Mouse (Mus musculus) macrophage (primary cell): ENCODE results near the gene Krt6b. TPM values are rescaled to one million over a fixed set of nuclear protein-coding genes. Genes with fewer than 3 reads are reported as not detected.
"Not testable (repeated sequence)": the region's sequence is repeated elsewhere in the genome, so short reads cannot be mapped to it uniquely, and the experiment has no call there.

Experiments used
- H3K27ac ChIP-seq: fragments of 350-480 bp; formaldehyde crosslinking; 2 replicates; pipeline ENCODE4 v1.9.0; 2021
- H3K36me3 ChIP-seq: fragments of 350-480 bp; formaldehyde crosslinking; 2 replicates; pipeline ENCODE4 v1.9.0; 2021; ENCODE audit errors: inconsistent target
- H3K4me3 ChIP-seq: fragments of 350-480 bp; formaldehyde crosslinking; 2 replicates; pipeline ENCODE4 v1.9.0; 2021; ENCODE audit errors: inconsistent target
- H3K79me2 ChIP-seq: fragments of 350-480 bp; formaldehyde crosslinking; 2 replicates; pipeline ENCODE4 v1.9.0; 2021; ENCODE audit errors: inconsistent target
- WGBS: methylation state at CpG from one replicate; pipeline ENCODE4 v1.1.7; 2026; ENCODE audit warnings: inconsistent platforms; ENCODE audit not compliant: missing documents; 5-methylcytosine and 5-hydroxymethylcytosine counted together
- polyA plus RNA-seq: library from polyadenylated mRNA; stranded (reverse); fragments of 250-400 nt; gene quantifications from 3 replicates; pipeline ENCODE4 v1.2.4, GENCODE M21; 2018; ENCODE audit warnings: inconsistent platforms
- total RNA-seq, 78 experiments: library from RNA; depleted of rRNA; stranded (reverse); fragments of 250-400 nt; gene quantifications; 1 replicate in 9 of 78; 2 replicates in 24 of 78; 3 replicates in 43 of 78; 4 replicates in 2 of 78; pipeline ENCODE4 v1.2.4; 2018; ENCODE audit warnings: inconsistent platforms in 56 of 78

Gene Krt6b
- not detected for total RNA-seq (2018; cell fraction: chromatin; rRNA removed)
- total RNA-seq (2018; cell fraction: cytosol; rRNA removed), result not detected
- total RNA-seq (2018; cell fraction: nucleus; rRNA removed), result not detected
- polyA plus RNA-seq, result not detected in 3 replicates

GRCm38 (mm10) chr15:101680187-101680586, at the start of gene Krt6b:
Gene Krt6b, minus strand, starts transcription at chr15:101680287.
- H3K4me3 ChIP-seq, result no peak within 1 kb of the TSS
- no peaks in the 10 kb centered on the region for H3K36me3 ChIP-seq
- 80% methylated on average over 2 of the region's 2 CpGs for WGBS
- no peaks in the 10 kb centered on the region for H3K79me2 ChIP-seq
- H3K27ac ChIP-seq, result no peak within 1 kb of the TSS

GRCm38 (mm10) chr15:101724686-101725085, 44.6 kb upstream of the Krt6b start:
- H3K79me2 ChIP-seq, result no peaks in the 10 kb centered on the region
- H3K4me3 ChIP-seq, result no peak overlapping the region
- H3K36me3 ChIP-seq, result no peaks in the 10 kb centered on the region
- H3K27ac ChIP-seq, result no peak overlapping the region
- 40% methylated on average over 5 of the region's 5 CpGs for WGBS

- H3K27ac ChIP-seq, result no peak overlapping the region
- H3K79me2 ChIP-seq, result no peaks in the 10 kb centered on the region
- no peaks in the 10 kb centered on the region for H3K36me3 ChIP-seq
- 86% methylated on average over 3 of the region's 3 CpGs for WGBS
- no peak overlapping the region for H3K4me3 ChIP-seq
These were observed 35.7 kb upstream of the Krt6b start for GRCm38 (mm10) chr15:101715831-101716230.

- H3K36me3 ChIP-seq, result no peaks in the 10 kb centered on the region
- WGBS, result 79% methylated on average over 5 of the region's 5 CpGs
- no peak overlapping the region for H3K4me3 ChIP-seq
These were observed 34.3 kb upstream of the Krt6b start for GRCm38 (mm10) chr15:101714356-101714755.

GRCm38 (mm10) chr15:101713731-101714130, 33.6 kb upstream of the Krt6b start:
- Histone ChIP-seq H3K79me2 (no peaks in the 10 kb centered on the region), H3K4me3 (no peak overlapping the region), H3K36me3 (no peaks in the 10 kb centered on the region), H3K27ac (no peak overlapping the region)
- WGBS, result 85% methylated on average over 8 of the region's 8 CpGs

More at GRCm38 (mm10) chr15:101714356-101714755, 34.3 kb upstream of the Krt6b start:
- H3K79me2 ChIP-seq, result no peaks in the 10 kb centered on the region
- H3K27ac ChIP-seq, result no peak overlapping the region

- no peaks in the 10 kb centered on the region for H3K36me3 ChIP-seq
- no peak within 1 kb of the TSS for H3K27ac ChIP-seq
- H3K79me2 ChIP-seq, result no peaks in the 10 kb centered on the region
- WGBS, result 72% methylated on average over 13 of the region's 13 CpGs
- H3K4me3 ChIP-seq, result no peak within 1 kb of the TSS
These were observed 32.6 kb upstream of the Krt6b start, which contains the start of gene Krt5 for GRCm38 (mm10) chr15:101712720-101713119. Gene Krt5, minus strand, starts transcription at chr15:101712898.

- no peak overlapping the region for H3K27ac ChIP-seq
- no peak overlapping the region for H3K4me3 ChIP-seq
- no peaks in the 10 kb centered on the region for H3K79me2 ChIP-seq
- WGBS, result 75% methylated on average over 11 of the region's 11 CpGs
- H3K36me3 ChIP-seq, result no peaks in the 10 kb centered on the region
These were observed 28.6 kb upstream of the Krt6b start for GRCm38 (mm10) chr15:101708683-101709082.

GRCm38 (mm10) chr15:101707454-101707853, 27.4 kb upstream of the Krt6b start:
- WGBS, result 86% methylated on average over 9 of the region's 9 CpGs
- H3K36me3 ChIP-seq, result no peaks in the 10 kb centered on the region
- H3K4me3 ChIP-seq, result no peak overlapping the region
- no peaks in the 10 kb centered on the region for H3K79me2 ChIP-seq
- no peak overlapping the region for H3K27ac ChIP-seq

- Histone ChIP-seq H3K27ac (no peak overlapping the region), H3K36me3 (no peaks in the 10 kb centered on the region), H3K4me3 (no peak overlapping the region), H3K79me2 (no peaks in the 10 kb centered on the region)
- WGBS, result 73% methylated on average over 4 of the region's 4 CpGs
These were observed 24.0 kb upstream of the Krt6b start for GRCm38 (mm10) chr15:101704066-101704465.

- 60% methylated on average over 2 of the region's 2 CpGs for WGBS
- Histone ChIP-seq H3K79me2 (no peaks in the 10 kb centered on the region), H3K27ac (no peak overlapping the region), H3K36me3 (no peaks in the 10 kb centered on the region), H3K4me3 (no peak overlapping the region)
These were observed 22.3 kb upstream of the Krt6b start for GRCm38 (mm10) chr15:101702380-101702779.

GRCm38 (mm10) chr15:101699866-101700265, 19.8 kb upstream of the Krt6b start:
- 77% methylated on average over 8 of the region's 8 CpGs for WGBS
- Histone ChIP-seq H3K79me2 (no peaks in the 10 kb centered on the region), H3K4me3 (no peak overlapping the region), H3K27ac (no peak overlapping the region), H3K36me3 (no peaks in the 10 kb centered on the region)

- H3K27ac ChIP-seq, result no peak overlapping the region
- H3K36me3 ChIP-seq, result no peaks in the 10 kb centered on the region
- H3K4me3 ChIP-seq, result no peak overlapping the region
- whole genome bisulfite sequencing, result 47% methylated on average over 3 of the region's 3 CpGs
- H3K79me2 ChIP-seq, result no peaks in the 10 kb centered on the region
These were observed 19.1 kb upstream of the Krt6b start for GRCm38 (mm10) chr15:101699192-101699591.

GRCm38 (mm10) chr15:101697326-101698188, 17.5 kb upstream of the Krt6b start:
- Histone ChIP-seq H3K27ac (no peak overlapping the region), H3K79me2 (no peaks in the 10 kb centered on the region), H3K36me3 (no peaks in the 10 kb centered on the region), H3K4me3 (no peak overlapping the region)
- WGBS, result 81% methylated on average over 8 of the region's 8 CpGs

GRCm38 (mm10) chr15:101694207-101694606, 14.1 kb upstream of the Krt6b start, which contains the start of gene Krt6a:
Gene Krt6a, minus strand, starts transcription at chr15:101694307.
- 96% methylated on average over 4 of the region's 5 CpGs for WGBS
- Histone ChIP-seq H3K4me3 (no peak within 1 kb of the TSS), H3K27ac (no peak within 1 kb of the TSS), H3K79me2 (no peaks in the 10 kb centered on the region), H3K36me3 (no peaks in the 10 kb centered on the region)

GRCm38 (mm10) chr15:101690460-101690859, 10.4 kb upstream of the Krt6b start:
- H3K79me2 ChIP-seq, H3K4me3 ChIP-seq, H3K36me3 ChIP-seq, H3K27ac ChIP-seq: not testable (repeated sequence)
- 95% methylated on average over 4 of the region's 5 CpGs for WGBS
